Mouse (Mus musculus): ENCODE results near the gene Gm12800.

DNA sequence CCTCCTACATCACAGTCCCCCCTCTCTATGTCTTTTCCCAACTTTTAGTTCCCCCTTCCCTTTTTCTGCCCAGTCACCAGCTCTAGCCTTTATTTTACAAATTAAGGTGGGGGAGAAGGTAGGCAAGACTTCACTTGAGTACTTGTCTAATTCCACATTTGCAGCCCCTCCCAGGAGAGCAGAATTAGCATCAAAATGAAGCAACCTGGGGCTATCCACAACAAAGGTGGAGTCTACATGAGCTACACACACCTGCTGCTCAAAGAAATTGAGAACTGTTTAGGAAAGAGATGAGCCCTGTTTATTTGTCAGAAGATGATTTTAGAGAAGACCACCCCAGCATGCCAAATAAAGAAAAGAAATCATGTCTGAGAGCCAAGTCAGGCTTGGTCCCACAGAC, 19.5 kb upstream of the Gm12800 start:
- TF ChIP-seq CTCF (IDR thresholded peaks at IDR 0.05; ENCODE audit: low read depth, low read length), result no peak
- no peak for TF ChIP-seq POLR2A (IDR thresholded peaks at IDR 0.05; ENCODE audit: insufficient read depth, low read length)
- TF ChIP-seq EP300 (IDR thresholded peaks at IDR 0.05; ENCODE audit: insufficient read depth, low read depth, low read length), result no peak

All from ES-Bruce4 (cell line).